Mouse (Mus musculus): ENCODE data around the gene Lrguk. TPM values are rescaled to one million over a fixed set of nuclear protein-coding genes. Genes with fewer than 3 reads are reported as not detected.

The Lrguk gene
- polyA plus RNA-seq, 1 experiment from 2014 or later = 0.59 TPM

DNA sequence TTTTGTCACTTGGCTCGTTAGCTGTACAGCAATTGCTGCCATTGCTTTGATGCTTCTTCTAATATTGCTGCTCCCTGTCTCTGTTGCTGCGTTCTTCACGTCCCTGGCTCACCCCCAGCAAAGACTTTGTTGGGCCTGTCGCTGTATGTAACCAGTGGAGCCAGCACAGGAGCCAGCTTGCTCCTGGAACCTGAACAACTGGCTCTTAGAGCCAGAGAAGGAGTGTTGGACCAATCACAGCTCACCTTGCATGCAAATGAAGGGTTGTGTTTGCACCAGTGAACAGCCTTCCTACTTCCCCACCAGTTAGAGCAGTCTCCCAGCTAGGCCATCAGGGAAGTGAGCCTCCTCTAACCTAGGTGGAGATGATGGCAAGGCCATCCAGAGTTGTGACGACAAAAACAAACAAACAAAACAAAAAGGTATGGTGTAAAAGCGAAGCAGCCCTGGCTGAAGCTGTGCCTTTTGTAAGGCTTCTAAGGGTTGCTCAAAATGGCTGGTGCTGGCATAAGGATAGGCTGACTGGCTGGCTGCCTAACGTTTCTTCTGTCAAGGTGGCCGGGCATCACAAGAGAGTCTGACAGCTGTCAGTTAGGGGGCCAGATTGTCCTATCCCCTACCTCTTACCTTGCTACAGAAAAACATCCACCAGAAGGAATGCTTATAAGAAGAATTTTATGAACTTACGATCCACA lies 15.7 kb downstream of the Lrguk start:
- ATAC-seq (ENCODE audit: insufficient number of reproducible peaks, low FRiP score, low TSS enrichment, low read depth) = no peak
- no peak overlapping the region for H3K27ac ChIP-seq (replicated peaks; ENCODE audit: low read depth, low read length)
- no peak overlapping the region for H3K4me2 ChIP-seq (ENCODE audit: low read depth, severe bottlenecking)
- no peaks in the 10 kb centered on the region for H3K27me3 ChIP-seq (ENCODE audit: control insufficient read depth, insufficient read depth, low read length)
- H3K9me3 ChIP-seq (ENCODE audit: control insufficient read depth, low read length) = no peaks in the 10 kb centered on the region
- DNase-seq (ENCODE audit: low spot score) = no peak
- H3K4me3 ChIP-seq (ENCODE audit: low read depth, low read length) = no peak overlapping the region
- peaks cover 5% of the 10 kb centered on the region; the same call in 1 of the 2 replicates for H3K4me1 ChIP-seq (ENCODE audit: control insufficient read depth, insufficient read depth, low read length)
- 83% methylated on average over 9 of the region's 9 CpGs for WGBS
- H3K36me3 ChIP-seq (ENCODE audit: control insufficient read depth, insufficient read depth, low read length) = no peaks in the 10 kb centered on the region
- H3K9ac ChIP-seq (ENCODE audit: low read length) = no peak overlapping the region

DNA sequence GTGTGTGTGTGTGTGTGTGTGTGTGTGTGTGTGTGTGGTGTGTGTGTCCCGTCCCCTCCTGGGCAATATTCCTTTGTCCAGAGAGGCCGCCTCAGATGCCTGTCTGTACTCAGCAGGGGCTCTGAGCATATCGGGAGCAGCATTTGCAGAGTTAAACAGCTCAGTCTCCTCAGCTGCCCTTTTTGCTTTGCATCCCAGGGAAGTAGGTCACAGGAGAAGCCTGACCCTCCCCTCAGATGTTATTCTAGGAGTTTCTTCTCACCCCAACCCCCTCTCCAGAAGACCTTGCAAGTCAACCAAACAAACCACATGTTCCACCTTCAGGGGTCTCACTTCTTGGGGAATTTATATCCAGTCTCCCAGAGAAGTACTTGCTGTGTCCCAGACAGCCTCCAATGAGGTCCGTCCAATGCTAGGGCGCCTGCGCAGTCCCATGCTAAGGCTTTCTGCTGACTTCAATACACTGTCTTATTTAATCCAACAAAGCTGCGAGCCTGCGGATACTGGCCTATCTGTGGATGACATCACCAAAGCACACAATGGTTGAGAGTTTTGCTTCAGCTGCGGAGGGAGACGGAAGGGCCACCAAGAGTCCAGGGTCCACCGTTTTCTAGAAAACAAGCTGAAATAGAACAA lies 17.4 kb downstream of the Lrguk start:
- Histone ChIP-seq H3K4me2 (ENCODE audit: low read depth, severe bottlenecking) (no peak overlapping the region), H3K4me1 (ENCODE audit: control insufficient read depth, insufficient read depth, low read length) (no peaks in the 10 kb centered on the region), H3K27ac (replicated peaks; ENCODE audit: low read depth, low read length) (no peak overlapping the region), H3K9ac (ENCODE audit: low read length) (no peak overlapping the region), H3K4me3 (ENCODE audit: low read depth, low read length) (no peak overlapping the region), H3K9me3 (ENCODE audit: control insufficient read depth, low read length) (no peaks in the 10 kb centered on the region), H3K36me3 (ENCODE audit: control insufficient read depth, insufficient read depth, low read length) (no peaks in the 10 kb centered on the region), H3K27me3 (ENCODE audit: control insufficient read depth, insufficient read depth, low read length) (no peaks in the 10 kb centered on the region)
- no peak for DNase-seq (ENCODE audit: low spot score)
- WGBS = 88% methylated on average over 11 of the region's 11 CpGs
- ATAC-seq (ENCODE audit: insufficient number of reproducible peaks, low FRiP score, low TSS enrichment, low read depth) = no peak

DNA sequence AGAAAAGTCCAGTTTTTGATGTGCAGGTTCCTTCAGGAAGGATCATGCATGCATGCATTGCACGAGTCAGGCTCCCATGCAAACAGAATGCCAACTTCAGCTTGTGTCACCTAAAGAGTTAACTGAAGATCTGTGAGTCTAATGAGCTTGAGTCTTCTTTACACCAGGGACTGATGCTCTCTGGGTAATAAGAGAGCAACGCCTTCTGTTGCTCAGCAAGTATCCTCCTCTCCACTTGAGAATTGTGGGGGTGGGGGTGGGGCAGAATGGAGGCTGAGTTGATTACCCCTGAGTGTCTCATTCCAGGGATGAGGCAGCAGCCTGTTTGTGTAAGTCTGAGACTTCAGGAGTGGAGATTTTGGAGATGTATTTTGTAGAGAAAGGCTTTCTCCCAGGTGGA lies 20.2 kb downstream of the Lrguk start:
- Histone ChIP-seq H3K9me3 (ENCODE audit: control insufficient read depth, low read length) (no peaks in the 10 kb centered on the region), H3K4me1 (ENCODE audit: control insufficient read depth, insufficient read depth, low read length) (no peaks in the 10 kb centered on the region), H3K27ac (replicated peaks; ENCODE audit: low read depth, low read length) (no peak overlapping the region), H3K36me3 (ENCODE audit: control insufficient read depth, insufficient read depth, low read length) (no peaks in the 10 kb centered on the region), H3K4me3 (ENCODE audit: low read depth, low read length) (no peak overlapping the region), H3K27me3 (ENCODE audit: control insufficient read depth, insufficient read depth, low read length) (no peaks in the 10 kb centered on the region), H3K9ac (ENCODE audit: low read length) (no peak overlapping the region), H3K4me2 (ENCODE audit: low read depth, severe bottlenecking) (no peak overlapping the region)
- ATAC-seq (ENCODE audit: insufficient number of reproducible peaks, low FRiP score, low TSS enrichment, low read depth) (no peak), DNase-seq (ENCODE audit: low spot score) (no peak)
- 68% methylated on average over 2 of the region's 2 CpGs for WGBS

DNA sequence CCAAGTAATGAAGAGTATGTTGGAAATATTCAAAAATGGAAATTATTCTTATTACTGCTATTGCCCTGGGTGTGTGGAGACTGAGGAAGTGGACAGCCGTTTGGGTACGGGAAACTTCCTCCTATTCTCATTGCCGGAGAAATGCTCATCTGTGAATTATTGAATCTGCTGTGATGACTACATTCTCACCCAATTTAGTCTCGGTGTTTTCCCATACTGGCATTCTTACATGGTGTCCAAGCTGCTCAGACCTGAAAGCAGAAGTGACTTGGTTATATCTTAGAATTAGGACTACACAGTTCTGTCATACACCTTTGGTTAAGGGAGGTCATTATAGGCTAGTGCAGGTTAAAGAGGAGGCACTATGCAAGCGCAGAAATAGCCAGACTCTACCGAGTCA lies 30.5 kb downstream of the Lrguk start:
- DNase-seq (ENCODE audit: low spot score) = no peak
- no peaks in the 10 kb centered on the region for H3K27me3 ChIP-seq (ENCODE audit: control insufficient read depth, insufficient read depth, low read length)

GRCm38 (mm10) chr6:34066790-34067189 lies 37.5 kb downstream of the Lrguk start:
- Histone ChIP-seq H3K9me3 (ENCODE audit: control insufficient read depth, low read length) (no peaks in the 10 kb centered on the region), H3K4me1 (ENCODE audit: control insufficient read depth, insufficient read depth, low read length) (no peaks in the 10 kb centered on the region), H3K36me3 (ENCODE audit: control insufficient read depth, insufficient read depth, low read length) (no peaks in the 10 kb centered on the region), H3K4me3 (ENCODE audit: low read depth, low read length) (no peak overlapping the region), H3K4me2 (ENCODE audit: low read depth, severe bottlenecking) (no peak overlapping the region), H3K27ac (replicated peaks; ENCODE audit: low read depth, low read length) (no peak overlapping the region), H3K9ac (ENCODE audit: low read length) (no peak overlapping the region), H3K27me3 (ENCODE audit: control insufficient read depth, insufficient read depth, low read length) (no peaks in the 10 kb centered on the region)
- ATAC-seq (ENCODE audit: insufficient number of reproducible peaks, low FRiP score, low TSS enrichment, low read depth) (no peak), DNase-seq (ENCODE audit: low spot score) (no peak)
- WGBS = 90% methylated on average over 7 of the region's 7 CpGs

More for the DNA sequence above, 30.5 kb downstream of the Lrguk start:
- no peak for ATAC-seq (ENCODE audit: insufficient number of reproducible peaks, low FRiP score, low TSS enrichment, low read depth)
- H3K27ac ChIP-seq (replicated peaks; ENCODE audit: low read depth, low read length) = no peak overlapping the region
- H3K4me1 ChIP-seq (ENCODE audit: control insufficient read depth, insufficient read depth, low read length) = no peaks in the 10 kb centered on the region
- H3K36me3 ChIP-seq (ENCODE audit: control insufficient read depth, insufficient read depth, low read length) = no peaks in the 10 kb centered on the region
- 95% methylated on average over 6 of the region's 6 CpGs for WGBS
- no peak overlapping the region for H3K9ac ChIP-seq (ENCODE audit: low read length)
- H3K9me3 ChIP-seq (ENCODE audit: control insufficient read depth, low read length) = no peaks in the 10 kb centered on the region
- no peak overlapping the region for H3K4me3 ChIP-seq (ENCODE audit: low read depth, low read length)
- no peak overlapping the region for H3K4me2 ChIP-seq (ENCODE audit: low read depth, severe bottlenecking)

GRCm38 (mm10) chr6:34067271-34067670 lies 38.0 kb downstream of the Lrguk start:
- Histone ChIP-seq H3K27ac (replicated peaks; ENCODE audit: low read depth, low read length) (no peak overlapping the region), H3K36me3 (ENCODE audit: control insufficient read depth, insufficient read depth, low read length) (no peaks in the 10 kb centered on the region), H3K27me3 (ENCODE audit: control insufficient read depth, insufficient read depth, low read length) (no peaks in the 10 kb centered on the region), H3K9me3 (ENCODE audit: control insufficient read depth, low read length) (no peaks in the 10 kb centered on the region), H3K4me3 (ENCODE audit: low read depth, low read length) (no peak overlapping the region), H3K9ac (ENCODE audit: low read length) (no peak overlapping the region), H3K4me2 (ENCODE audit: low read depth, severe bottlenecking) (no peak overlapping the region), H3K4me1 (ENCODE audit: control insufficient read depth, insufficient read depth, low read length) (no peaks in the 10 kb centered on the region)
- no peak for DNase-seq (ENCODE audit: low spot score)
- ATAC-seq (ENCODE audit: insufficient number of reproducible peaks, low FRiP score, low TSS enrichment, low read depth) = no peak
- 94% methylated on average over 8 of the region's 8 CpGs for WGBS

DNA sequence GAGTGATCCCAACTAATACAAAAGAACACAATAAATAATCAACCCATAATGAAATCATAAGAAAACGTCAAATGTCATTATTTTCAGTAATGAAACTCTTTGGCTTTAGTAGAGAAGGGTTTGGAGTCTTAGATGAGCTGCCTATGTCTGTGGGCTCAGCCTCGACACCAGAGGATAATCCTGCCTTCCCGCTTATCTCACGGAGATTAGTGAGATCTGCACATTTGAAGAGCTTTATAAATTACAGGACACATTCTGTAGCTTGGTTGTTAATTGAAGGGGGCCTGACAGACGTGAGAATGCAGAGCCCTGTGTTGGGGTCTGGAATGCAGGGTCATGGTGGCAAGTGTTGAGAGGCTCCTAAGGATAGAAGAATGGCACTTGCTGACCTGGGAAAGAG lies 42.7 kb downstream of the Lrguk start:
- no peak for ATAC-seq (ENCODE audit: insufficient number of reproducible peaks, low FRiP score, low TSS enrichment, low read depth)
- H3K4me2 ChIP-seq (ENCODE audit: low read depth, severe bottlenecking) = no peak overlapping the region
- no peaks in the 10 kb centered on the region for H3K4me1 ChIP-seq (ENCODE audit: control insufficient read depth, insufficient read depth, low read length)
- no peak overlapping the region for H3K9ac ChIP-seq (ENCODE audit: low read length)
- no peak overlapping the region for H3K27ac ChIP-seq (replicated peaks; ENCODE audit: low read depth, low read length)
- H3K4me3 ChIP-seq (ENCODE audit: low read depth, low read length) = no peak overlapping the region
- no peaks in the 10 kb centered on the region for H3K27me3 ChIP-seq (ENCODE audit: control insufficient read depth, insufficient read depth, low read length)
- WGBS = 55% methylated on average over 5 of the region's 5 CpGs
- H3K36me3 ChIP-seq (ENCODE audit: control insufficient read depth, insufficient read depth, low read length) = no peaks in the 10 kb centered on the region
- DNase-seq (ENCODE audit: low spot score) = no peak
- H3K9me3 ChIP-seq (ENCODE audit: control insufficient read depth, low read length) = no peaks in the 10 kb centered on the region

DNA sequence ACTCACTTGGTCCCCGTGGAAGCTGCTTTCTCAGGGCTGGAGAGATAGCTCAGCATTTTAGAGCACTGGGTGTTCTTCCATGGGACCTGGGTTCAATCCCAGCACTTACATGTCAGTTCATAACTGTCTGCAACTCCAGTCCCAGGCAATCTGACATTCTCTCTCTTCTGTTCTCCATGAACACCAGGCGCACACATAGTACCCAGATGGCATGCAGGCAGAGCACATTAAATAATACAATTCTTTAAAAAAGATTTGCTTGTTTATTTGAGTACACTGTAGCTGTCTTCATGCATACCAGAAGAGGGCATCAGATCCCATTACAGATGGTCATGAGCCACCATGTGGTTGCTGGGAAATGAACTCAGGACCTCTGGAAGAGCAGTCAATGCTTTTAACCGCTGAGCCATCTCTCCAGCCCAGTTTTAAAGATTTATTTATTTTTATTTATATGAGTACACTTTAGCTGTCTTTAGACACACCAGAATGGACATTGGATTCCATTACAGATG lies 44.7 kb downstream of the Lrguk start:
- DNase-seq (ENCODE audit: low spot score) = no peak
- Histone ChIP-seq H3K36me3 (ENCODE audit: control insufficient read depth, insufficient read depth, low read length) (no peaks in the 10 kb centered on the region), H3K9ac (ENCODE audit: low read length) (no peak overlapping the region), H3K27me3 (ENCODE audit: control insufficient read depth, insufficient read depth, low read length) (no peaks in the 10 kb centered on the region), H3K27ac (replicated peaks; ENCODE audit: low read depth, low read length) (no peak overlapping the region), H3K4me2 (ENCODE audit: low read depth, severe bottlenecking) (no peak overlapping the region), H3K9me3 (ENCODE audit: control insufficient read depth, low read length) (no peaks in the 10 kb centered on the region), H3K4me3 (ENCODE audit: low read depth, low read length) (no peak overlapping the region), H3K4me1 (ENCODE audit: control insufficient read depth, insufficient read depth, low read length) (no peaks in the 10 kb centered on the region)
- ATAC-seq (ENCODE audit: insufficient number of reproducible peaks, low FRiP score, low TSS enrichment, low read depth) = no peak
- WGBS = 88% methylated on average over 3 of the region's 3 CpGs
